16 mouse cellular contexts compared by ENCODE assay signal in genomic region chr15:80844926-80845325, GRCm38 (mm10).
"Had no signal": no experiment of that assay in that cellular context is flagged by ENCODE, and none has a peak within 500 bp of the region (broad histone marks: within the 10 kb centered on the region; RNA-seq: fewer than 3 reads in every experiment).

No protein-coding gene starts in this region.

- H3K27ac ChIP-seq: kidney, postnatal 0 days; layer of hippocampus, adult 2 months; limb, embryonic 10.5 days; limb, embryonic 13.5 days; midbrain, embryonic 10.5 days; midbrain, embryonic 13.5 days had no signal

- H3K4me2 ChIP-seq: limb, embryonic 13.5 days; midbrain, embryonic 13.5 days had no signal

- H3K4me1 ChIP-seq: limb, embryonic 10.5 days had no signal

- H3K27me3 ChIP-seq: limb, embryonic 13.5 days; midbrain, embryonic 13.5 days had no signal

- H3K9me3 ChIP-seq: limb, embryonic 10.5 days; limb, embryonic 13.5 days; midbrain, embryonic 10.5 days; midbrain, embryonic 13.5 days had no signal

- H3K9ac ChIP-seq: limb, embryonic 13.5 days; midbrain, embryonic 13.5 days had no signal

- ATAC-seq: intestine, postnatal 0 days; midbrain, embryonic 13.5 days; midbrain, embryonic 16.5 days had no signal

- H3K36me3 ChIP-seq: midbrain, embryonic 13.5 days had no signal

- DNase-seq: kidney, adult 8-10 months; kidney, postnatal 25 days; layer of hippocampus, adult 9-11 months; lung, adult 2 months; lung, postnatal 14 days; lung, postnatal 4 days; thymus, adult 18-20 months; thymus, postnatal 36 days had no signal

- H3K4me3 ChIP-seq: layer of hippocampus, adult 2 months; limb, embryonic 10.5 days; limb, embryonic 13.5 days; midbrain, embryonic 10.5 days; midbrain, embryonic 13.5 days had no signal
